Mouse (Mus musculus) G1E (cell line): ENCODE data around the gene Pld1. TPM values are rescaled to one million over a fixed set of nuclear protein-coding genes. Genes with fewer than 3 reads are reported as not detected.

Experiments used
- ATAC-seq: 2 replicates; pipeline ENCODE4 v1.8.0; 2016; ENCODE audit warnings: mild to moderate bottlenecking; ENCODE audit not compliant: insufficient number of reproducible peaks, poor library complexity, low FRiP score, severe bottlenecking; ENCODE audit errors: extremely low read depth
- DNase-seq: peaks from one replicate; pipeline ENCODE4 v3.0.0; 2012; ENCODE audit warnings: low spot score
- H3K27me3 ChIP-seq: 2 replicates; pipeline ENCODE4 v1.6.1; 2012; ENCODE audit warnings: mild to moderate bottlenecking, low read length, inconsistent platforms; ENCODE audit not compliant: insufficient read depth
- H3K36me3 ChIP-seq: replicated peaks from 2 replicates; pipeline ENCODE3; 2012; ENCODE audit warnings: mild to moderate bottlenecking, inconsistent platforms
- H3K4me1 ChIP-seq: 2 replicates; pipeline ENCODE4 v1.6.1; 2012; ENCODE audit warnings: low read depth, low read length, inconsistent platforms, mixed read lengths; ENCODE audit not compliant: insufficient read depth
- H3K4me3 ChIP-seq: 2 replicates; pipeline ENCODE4 v1.5.1; 2012; ENCODE audit warnings: low read depth, mild to moderate bottlenecking, inconsistent platforms, low read length, moderate library complexity, mixed read lengths
- H3K9me3 ChIP-seq: replicated peaks from 2 replicates; pipeline ENCODE4 v1.6.1; 2012; ENCODE audit warnings: inconsistent platforms
- CTCF ChIP-seq: IDR thresholded peaks from 2 replicates; pipeline ENCODE4 v1.5.1; 2012; ENCODE audit warnings: low read depth, low read length, inconsistent platforms, mixed read lengths
- GATA1 ChIP-seq: IDR thresholded peaks from 2 replicates; pipeline ENCODE4 v1.6.1; 2012; ENCODE audit warnings: borderline replicate concordance, low read length, inconsistent platforms, mixed read lengths
- GATA2 ChIP-seq: IDR thresholded peaks from 2 replicates; pipeline ENCODE4 v1.6.1; 2012; ENCODE audit warnings: low read depth, low read length, inconsistent platforms, borderline replicate concordance
- POLR2AphosphoS5 ChIP-seq: IDR thresholded peaks from 2 replicates; pipeline ENCODE4 v1.6.1; 2012; ENCODE audit warnings: low read depth, low read length, inconsistent platforms; ENCODE audit not compliant: insufficient replicate concordance
- TAL1 ChIP-seq: conservative IDR thresholded peaks from 2 replicates; pipeline ENCODE4 v1.6.1; 2012; ENCODE audit warnings: low read depth, low read length, inconsistent platforms, mixed read lengths
- polyA plus RNA-seq: library from polyadenylated mRNA; stranded (reverse); fragments of >175 nt; gene quantifications from 2 replicates; pipeline ENCODE4 v1.2.3, GENCODE M21; 2012
- total RNA-seq, 2 experiments: library from RNA; stranded (forward) in 1 of 2; stranded (reverse) in 1 of 2; fragments of 200-1000 nt in 1 of 2; fragments of >200 nt in 1 of 2; fragmentation: Nextera tagmentation in 1 of 2; gene quantifications; 2 replicates each; pipeline ENCODE4 v1.2.3; 2014 to 2017

Gene Pld1
- total and polyA plus RNA-seq, 3 experiments: 0.38 to 0.82 TPM; not detected in 1

DNA sequence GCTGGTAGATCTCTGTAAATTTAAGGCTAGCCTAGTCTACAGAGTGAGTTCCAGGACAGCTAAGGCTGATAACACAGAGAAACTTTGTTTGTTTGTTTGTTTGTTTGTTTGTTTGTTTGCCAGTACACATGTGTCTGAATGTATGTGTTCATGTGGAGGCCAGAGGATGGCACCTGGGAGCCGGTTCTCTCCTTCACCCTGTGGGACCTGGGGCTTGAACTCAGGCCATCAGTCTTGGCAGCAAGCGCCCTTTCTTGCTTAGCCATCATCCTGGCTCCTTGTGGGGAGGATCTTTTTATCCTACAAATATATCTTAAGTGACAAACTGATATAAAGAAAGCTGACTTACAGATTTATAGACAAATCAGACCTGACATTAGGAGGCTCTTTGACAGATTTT lies 44.8 kb downstream of the Pld1 start:
- Histone ChIP-seq H3K9me3 (no peaks in the 10 kb centered on the region), H3K27me3 (no peaks in the 10 kb centered on the region), H3K4me3 (no peak overlapping the region), H3K36me3 (no peaks in the 10 kb centered on the region), H3K4me1 (no peaks in the 10 kb centered on the region)
- TF ChIP-seq GATA1: no peak
- no peak for TF ChIP-seq CTCF
- no peak for TF ChIP-seq GATA2
- TF ChIP-seq TAL1: no peak
- TF ChIP-seq POLR2AphosphoS5: no peak
- no peak for DNase-seq
- ATAC-seq: no peak

DNA sequence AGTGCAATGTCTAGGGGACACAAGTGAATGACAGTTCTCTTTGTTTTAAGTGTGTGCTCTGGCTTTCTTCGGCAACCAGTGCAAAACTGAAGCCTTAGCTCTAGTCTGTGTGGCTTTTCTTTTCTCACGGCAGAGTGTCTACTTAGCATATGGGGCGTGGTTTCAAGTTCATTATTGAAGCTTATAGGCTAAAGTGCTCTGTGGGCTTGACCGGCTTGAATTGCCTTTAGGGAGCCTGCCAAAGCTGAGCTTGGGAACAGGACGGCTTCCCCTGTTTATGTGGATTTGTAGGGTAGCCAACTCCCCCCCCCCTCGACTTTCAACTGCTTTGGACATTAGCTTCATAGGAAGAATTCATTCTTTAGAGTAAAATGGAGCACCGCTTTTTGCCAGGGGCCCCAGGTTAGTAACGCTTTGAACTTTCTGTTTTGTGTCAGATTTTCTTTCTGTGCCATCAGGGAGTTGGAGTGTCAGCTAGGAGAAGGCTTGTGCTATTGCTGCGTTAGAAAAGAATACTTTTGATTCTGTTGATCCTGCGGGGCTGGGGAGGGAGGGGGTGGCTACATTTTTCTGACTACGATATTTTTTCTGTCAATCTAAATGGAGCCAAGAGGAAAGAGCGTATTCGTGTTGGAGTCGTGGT lies 45.6 kb downstream of the Pld1 start:
- Histone ChIP-seq H3K27me3 (no peaks in the 10 kb centered on the region), H3K36me3 (no peaks in the 10 kb centered on the region), H3K4me3 (no peak overlapping the region), H3K9me3 (no peaks in the 10 kb centered on the region), H3K4me1 (no peaks in the 10 kb centered on the region)
- DNase-seq (no peak), ATAC-seq (0 out of 2 replicates have a peak, but pooled peaks have one; percentile 15)
- TF ChIP-seq GATA1: no peak
- TF ChIP-seq GATA2: no peak
- no peak for TF ChIP-seq TAL1
- TF ChIP-seq CTCF: no peak
- TF ChIP-seq POLR2AphosphoS5: no peak

DNA sequence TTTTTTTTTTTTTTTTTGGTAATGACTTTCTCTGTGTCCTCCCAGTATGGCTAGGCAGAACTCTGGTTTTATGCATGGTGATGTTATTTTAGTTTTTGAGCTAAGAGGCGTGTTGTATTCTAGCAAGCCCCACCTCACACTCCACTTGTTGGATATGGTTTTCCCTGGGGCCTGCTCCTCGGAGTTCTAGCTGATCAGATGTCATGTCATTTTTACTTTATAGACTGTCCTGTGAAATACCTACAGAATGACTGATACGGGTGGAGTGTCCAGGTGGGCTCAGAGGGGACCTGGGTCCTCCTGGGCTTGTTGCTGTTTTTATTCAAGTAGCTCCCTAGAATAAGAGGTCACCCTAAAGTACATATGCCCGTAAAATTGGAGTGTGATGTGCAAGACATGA lies 46.1 kb downstream of the Pld1 start:
- no peak for TF ChIP-seq TAL1
- no peak for TF ChIP-seq POLR2AphosphoS5
- TF ChIP-seq GATA2: no peak
- TF ChIP-seq CTCF: no peak
- TF ChIP-seq GATA1: no peak
- H3K9me3 ChIP-seq: no peaks in the 10 kb centered on the region
- no peaks in the 10 kb centered on the region for H3K27me3 ChIP-seq
- ATAC-seq (no peak), DNase-seq (no peak)
- H3K4me1 ChIP-seq: no peaks in the 10 kb centered on the region
- no peaks in the 10 kb centered on the region for H3K36me3 ChIP-seq
- H3K4me3 ChIP-seq: no peak overlapping the region

DNA sequence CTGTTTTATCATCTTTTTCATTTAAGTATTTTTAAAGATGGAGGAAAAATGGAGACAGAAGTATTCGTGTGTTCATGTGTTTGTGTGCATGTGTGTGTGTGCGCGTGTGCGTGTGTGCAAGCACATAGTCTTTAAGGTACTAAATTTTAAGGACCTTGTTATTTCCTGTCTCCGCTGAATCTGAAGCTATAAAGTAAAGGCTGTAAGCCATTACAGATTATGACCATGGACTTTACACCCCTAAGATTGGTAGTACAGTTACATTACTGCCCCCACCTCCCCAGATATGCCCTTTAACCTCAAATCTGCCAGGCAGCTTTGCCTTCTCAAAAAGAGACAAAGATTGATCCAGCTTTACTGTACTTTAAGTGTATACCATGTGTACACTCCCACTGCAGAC lies 46.8 kb downstream of the Pld1 start:
- no peak for ATAC-seq
- Histone ChIP-seq H3K4me1 (no peaks in the 10 kb centered on the region), H3K27me3 (no peaks in the 10 kb centered on the region), H3K9me3 (no peaks in the 10 kb centered on the region), H3K36me3 (no peaks in the 10 kb centered on the region), H3K4me3 (no peak overlapping the region)
- TF ChIP-seq GATA2 (no peak), TAL1 (no peak), GATA1 (no peak), POLR2AphosphoS5 (no peak)
- DNase-seq: no peak

DNA sequence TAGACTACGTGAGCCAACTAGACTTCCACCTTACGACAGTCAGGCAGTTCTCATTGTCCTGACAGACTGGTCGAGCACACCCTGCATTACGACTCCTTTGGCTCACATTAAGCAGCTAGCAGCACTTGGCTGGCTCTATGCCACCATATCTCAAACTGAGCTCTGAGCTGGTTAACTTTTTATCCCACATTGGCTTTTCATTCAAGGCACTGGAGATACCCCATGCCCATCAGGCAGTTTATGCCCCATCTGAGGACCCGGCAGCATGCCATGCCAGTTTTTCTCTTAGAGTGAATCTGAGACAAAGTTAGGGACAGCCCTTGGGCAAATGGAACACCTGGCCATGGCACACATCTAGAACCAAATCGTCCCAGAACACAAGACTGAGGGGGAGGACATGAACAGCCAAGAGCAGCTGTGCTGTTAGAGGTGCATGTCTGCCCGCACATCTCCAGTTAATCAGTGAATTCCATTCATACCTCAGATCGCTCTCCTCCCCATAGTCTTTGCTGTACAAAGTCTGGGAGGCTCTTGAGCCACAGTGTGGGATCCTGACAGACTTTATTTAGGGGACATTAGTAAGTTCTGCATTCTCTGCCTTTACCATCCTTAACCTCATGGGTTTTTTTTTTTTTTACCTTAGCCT lies 49.5 kb downstream of the Pld1 start:
- ATAC-seq: no peak
- no peaks in the 10 kb centered on the region for H3K9me3 ChIP-seq

DNA sequence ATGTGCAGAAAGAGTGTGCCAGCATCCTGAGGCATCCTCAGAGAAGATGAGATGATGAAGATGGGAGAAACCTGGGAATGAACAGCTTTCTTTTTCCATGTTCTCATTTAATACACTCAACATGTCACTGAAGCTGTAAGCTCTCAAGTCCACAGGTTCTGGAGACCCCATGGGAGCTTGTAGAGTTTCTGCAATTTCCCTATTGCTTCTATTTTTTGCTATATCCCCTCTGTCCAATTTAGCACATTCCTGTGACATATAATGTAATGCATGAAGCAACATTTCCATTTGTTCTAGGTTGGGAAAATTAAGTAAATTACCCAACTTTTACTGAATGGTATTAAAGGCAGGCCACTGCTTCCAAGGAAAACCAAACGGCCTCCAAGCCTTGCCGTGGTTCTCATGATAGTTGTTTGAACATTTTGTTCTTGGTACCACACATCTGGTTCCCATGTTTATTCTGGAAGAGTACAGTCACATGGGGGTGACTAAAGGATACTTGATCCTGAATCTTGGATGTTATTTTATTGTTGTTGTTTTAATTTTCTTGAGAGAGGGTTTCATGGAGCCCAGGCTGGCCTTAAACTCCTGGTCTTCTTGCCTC lies 52.7 kb downstream of the Pld1 start:
- H3K4me3 ChIP-seq: no peak overlapping the region
- H3K4me1 ChIP-seq: no peaks in the 10 kb centered on the region
- DNase-seq (no peak), ATAC-seq (no peak)
- H3K9me3 ChIP-seq: no peaks in the 10 kb centered on the region
- TF ChIP-seq POLR2AphosphoS5 (no peak), GATA1 (no peak), GATA2 (no peak), CTCF (no peak), TAL1 (no peak)
- H3K27me3 ChIP-seq: no peaks in the 10 kb centered on the region; the same call in 1 of the 2 replicates
- H3K36me3 ChIP-seq: no peaks in the 10 kb centered on the region

More for the DNA sequence above, 49.5 kb downstream of the Pld1 start:
- H3K36me3 ChIP-seq: no peaks in the 10 kb centered on the region
- H3K4me3 ChIP-seq: no peak overlapping the region
- H3K4me1 ChIP-seq: no peaks in the 10 kb centered on the region
- TF ChIP-seq CTCF: no peak
- TF ChIP-seq POLR2AphosphoS5: no peak
- TF ChIP-seq TAL1: no peak
- TF ChIP-seq GATA1: no peak
- TF ChIP-seq GATA2: no peak
- no peaks in the 10 kb centered on the region for H3K27me3 ChIP-seq
- no peak for DNase-seq
